Mouse (Mus musculus) MEL (cell line): ENCODE data around the gene Fnd3c2.
"Not testable (repeated sequence)": the region's sequence is repeated elsewhere in the genome, so short reads cannot be mapped to it uniquely, and the experiment has no call there.

Experiments
- CTCF ChIP-seq, 3 experiments: IDR thresholded peaks in 2 of 3; conservative IDR thresholded peaks in 1 of 3; 2 replicates each; pipeline ENCODE4 v1.5.1; 2011 to 2012; ENCODE audit warnings: low read length in 3 of 3, low read depth in 2 of 3, mild to moderate bottlenecking in 2 of 3, improper control_type of control experiment in 1 of 3, inconsistent platforms in 1 of 3, mixed read lengths in 1 of 3, moderate library complexity in 1 of 3; ENCODE audit not compliant: control insufficient read depth in 1 of 3, insufficient read depth in 1 of 3, poor library complexity in 1 of 3, severe bottlenecking in 1 of 3
- MAFK ChIP-seq: IDR thresholded peaks from 2 replicates; pipeline ENCODE4 v1.6.1; 2011; ENCODE audit warnings: low read depth, mild to moderate bottlenecking, low read length, improper control_type of control experiment, borderline replicate concordance

- TF ChIP-seq CTCF (IDR thresholded peaks at IDR 0.05 in 2 of 3, conservative IDR thresholded peaks at IDR 0.05 in 1 of 3; ENCODE audit: control insufficient read depth in 1 of 3, insufficient read depth in 1 of 3, low read depth in 2 of 3, low read length in 3 of 3, poor library complexity in 1 of 3, severe bottlenecking in 1 of 3); MAFK: not testable (repeated sequence)
These were observed 60.8 kb downstream of the Fnd3c2 start for GRCm38 (mm10) chrX:106194361-106194760.
